Mouse (Mus musculus) embryonic facial prominence, embryonic 11.5 days (tissue): ENCODE data around the gene Nebl. TPM values are rescaled to one million over a fixed set of nuclear protein-coding genes. Genes with fewer than 3 reads are reported as not detected.
"Not testable (repeated sequence)": the region's sequence is repeated elsewhere in the genome, so short reads cannot be mapped to it uniquely, and the experiment has no call there.

Experiments used
- ATAC-seq: fragments of 200-750 bp; cut with Nextera tagmentation; replicated peaks from 2 replicates; pipeline ENCODE4 v1.8.0; 2017; ENCODE audit warnings: low read depth; ENCODE audit not compliant: insufficient number of reproducible peaks, low FRiP score, low TSS enrichment
- DNase-seq: peaks from one replicate; pipeline ENCODE4 v3.0.0-alpha.2; 2015; ENCODE audit warnings: low spot score
- H3K27ac ChIP-seq: fragments of 300-500 bp; sonication (generic); replicated peaks from 2 replicates; pipeline ENCODE4 v1.5.1; 2014; ENCODE audit warnings: mild to moderate bottlenecking, low read depth, low read length, control low read depth
- H3K27me3 ChIP-seq: fragments of 300-500 bp; sonication (generic); 2 replicates; pipeline ENCODE4 v1.6.1; 2014; ENCODE audit warnings: mild to moderate bottlenecking, low read length, moderate library complexity, mixed read lengths; ENCODE audit not compliant: control insufficient read depth, insufficient read depth
- H3K36me3 ChIP-seq: fragments of 300-500 bp; sonication (generic); replicated peaks from 2 replicates; pipeline ENCODE4 v1.6.1; 2014; ENCODE audit warnings: low read depth, mild to moderate bottlenecking, low read length, moderate library complexity, mixed read lengths; ENCODE audit not compliant: control insufficient read depth, insufficient read depth
- H3K4me1 ChIP-seq: fragments of 300-500 bp; sonication (generic); 2 replicates; pipeline ENCODE4 v1.6.1; 2014; ENCODE audit warnings: low read length, mixed read lengths; ENCODE audit not compliant: control insufficient read depth, insufficient read depth
- H3K4me2 ChIP-seq: fragments of 300-500 bp; sonication (generic); 2 replicates; pipeline ENCODE4 v1.6.1; 2014; ENCODE audit warnings: low read depth, mild to moderate bottlenecking, control low read depth, low read length, moderate library complexity
- H3K4me3 ChIP-seq: fragments of 300-500 bp; sonication (generic); 2 replicates; pipeline ENCODE4 v1.5.1; 2014; ENCODE audit warnings: low read depth, low read length, control low read depth
- H3K9ac ChIP-seq: fragments of 300-500 bp; sonication (generic); replicated peaks from 2 replicates; pipeline ENCODE4 v1.6.1; 2014; ENCODE audit warnings: mild to moderate bottlenecking, control low read depth, low read length
- H3K9me3 ChIP-seq: fragments of 300-500 bp; sonication (generic); replicated peaks from 2 replicates; pipeline ENCODE4 v1.6.1; 2016; ENCODE audit warnings: mild to moderate bottlenecking, low read length, inconsistent platforms, mixed read lengths; ENCODE audit not compliant: control insufficient read depth
- WGBS: fragments of 180-500 bp; shearing (Covaris S2); extraction: QIAGEN DNeasy Blood & Tissue Kit; methylation state at CpG from one replicate; pipeline ENCODE4 v1.1.7; 2014; 5-methylcytosine and 5-hydroxymethylcytosine counted together
- microRNA-seq: library from miRNA; unstranded; fragments of <30 nt; microRNA quantifications from one replicate; pipeline ENCODE4, GENCODE M21; 2016; ENCODE audit warnings: borderline number of aligned reads
- polyA plus RNA-seq: library from polyadenylated mRNA; unstranded; fragments of >200 nt; fragmentation: Nextera tagmentation; extraction: Ambion mirVana; gene quantifications from 2 replicates; pipeline ENCODE4 v1.2.1, GENCODE M21; 2014

Nebl gene
- polyA plus RNA-seq, 1 experiment from 2014 or later = 8.9 TPM

DNA sequence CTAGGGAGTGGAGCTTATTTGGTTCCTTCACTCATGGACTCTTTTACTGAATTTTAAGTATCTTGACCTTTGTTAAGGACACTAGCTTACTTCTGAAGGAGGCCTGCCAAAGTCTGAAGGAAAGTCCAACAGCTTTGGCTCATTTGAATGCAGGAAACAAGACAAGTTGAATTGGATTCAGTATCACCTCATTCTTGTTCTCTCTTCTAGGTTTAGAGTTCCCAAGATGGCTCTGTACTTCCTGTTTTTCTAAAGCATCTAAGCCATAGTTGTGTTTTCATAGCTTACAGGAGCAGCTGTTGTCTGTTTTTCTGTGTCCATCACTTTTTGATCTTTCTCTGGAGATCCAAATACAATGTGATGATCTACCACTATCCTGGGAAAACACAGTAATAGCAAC lies 429.9 kb downstream of the Nebl start:
- no peak overlapping the region for H3K4me3 ChIP-seq
- no peaks in the 10 kb centered on the region for H3K9me3 ChIP-seq
- DNase-seq (no peak), ATAC-seq (no peak)
- no peaks in the 10 kb centered on the region for H3K36me3 ChIP-seq
- no peaks in the 10 kb centered on the region for H3K4me1 ChIP-seq
- H3K9ac ChIP-seq = no peak overlapping the region
- no peak overlapping the region for H3K4me2 ChIP-seq
- no peak overlapping the region for H3K27ac ChIP-seq
- H3K27me3 ChIP-seq = no peaks in the 10 kb centered on the region

DNA sequence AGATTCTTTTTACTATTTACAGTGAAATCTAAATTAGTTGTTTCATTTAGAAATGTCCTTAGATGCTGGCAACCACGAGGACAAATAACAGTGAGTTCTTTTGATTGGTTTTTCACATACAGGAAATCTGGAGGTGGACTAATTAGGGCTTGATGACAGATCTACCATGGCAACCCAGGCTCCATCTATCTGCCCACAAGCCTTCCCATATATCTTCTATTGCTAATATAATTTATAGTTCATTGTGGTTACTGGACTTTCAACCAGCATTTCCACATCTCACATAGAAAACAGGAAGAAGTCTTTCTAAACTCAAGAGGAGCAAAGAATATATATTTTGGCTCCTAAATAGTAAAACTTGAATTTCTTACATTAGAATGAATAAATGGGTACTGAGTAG lies 433.8 kb downstream of the Nebl start:
- Histone ChIP-seq H3K4me1 (no peaks in the 10 kb centered on the region), H3K4me3 (no peak overlapping the region), H3K27ac (no peak overlapping the region), H3K9ac (no peak overlapping the region), H3K27me3 (no peaks in the 10 kb centered on the region), H3K36me3 (no peaks in the 10 kb centered on the region), H3K9me3 (no peaks in the 10 kb centered on the region), H3K4me2 (no peak overlapping the region)
- ATAC-seq (no peak), DNase-seq (no peak)
- WGBS = 66% methylated on average over 1 of the region's 1 CpGs

DNA sequence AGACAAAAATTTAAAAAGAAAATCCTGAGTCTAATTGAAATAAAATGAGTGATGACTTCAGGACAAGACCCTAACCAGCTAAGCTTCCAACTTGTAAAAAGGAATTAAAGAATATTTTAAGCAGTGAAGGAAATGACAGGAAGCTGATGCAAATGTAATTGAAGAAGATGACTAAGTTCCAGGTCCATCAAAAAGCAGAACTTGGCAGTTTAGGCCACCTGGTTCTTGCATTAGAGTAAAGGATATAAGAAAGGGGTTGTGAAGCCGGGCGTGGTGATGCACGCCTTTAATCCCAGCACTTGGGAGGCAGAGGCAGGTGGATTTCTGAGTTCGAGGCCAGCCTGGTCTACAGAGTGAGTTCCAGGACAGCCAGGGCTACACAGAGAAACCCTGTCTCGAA lies 436.0 kb downstream of the Nebl start:
- WGBS = 83% methylated on average over 4 of the region's 5 CpGs
- not testable (repeated sequence) for ATAC-seq, H3K27me3 ChIP-seq, H3K36me3 ChIP-seq, H3K4me1 ChIP-seq, H3K4me2 ChIP-seq, H3K4me3 ChIP-seq, H3K27ac ChIP-seq, H3K9me3 ChIP-seq, H3K9ac ChIP-seq, DNase-seq

Small RNA genes within 50 kb of the gene (microRNA-seq; reads per million reads assigned to microRNA genes)
- not detected for gene Mir6419
